In genomic region chr10:111654364-111655226, GRCm38 (mm10) we compare ENCODE assay signal across 17 mouse cellular contexts.
DNase-seq lines count a peak whose midpoint lies in the region; ATAC-seq lines count a peak whose summit lies in the region.
"Had no signal": no experiment of that assay in that cellular context is flagged by ENCODE, and none has a peak within 500 bp of the region (broad histone marks: within the 10 kb centered on the region; RNA-seq: fewer than 3 reads in every experiment).

No protein-coding gene starts in this region.

- peaks cover 16% of the 10 kb centered on the region for H3K4me1 ChIP-seq in embryonic facial prominence, embryonic 12.5 days
- H3K4me1 ChIP-seq in embryonic facial prominence, embryonic 10.5 days = peaks cover 33% of the 10 kb centered on the region
- H3K4me1 ChIP-seq in midbrain, embryonic 14.5 days (ENCODE audit: control insufficient read depth, insufficient read depth, low read length) = peaks cover 11% of the 10 kb centered on the region
- H3K4me1 ChIP-seq in midbrain, embryonic 16.5 days (ENCODE audit: control insufficient read depth, insufficient read depth, low read length) = peaks cover 12% of the 10 kb centered on the region; the same call in 1 of the 2 replicates
- H3K4me1 ChIP-seq: heart, embryonic 15.5 days had no signal

- ATAC-seq in embryonic facial prominence, embryonic 12.5 days (ENCODE audit: insufficient number of reproducible peaks, insufficient read depth, low FRiP score, low TSS enrichment) = no peak
- no peak for ATAC-seq in midbrain, embryonic 14.5 days (ENCODE audit: low FRiP score, low TSS enrichment)
- ATAC-seq in midbrain, embryonic 16.5 days = no peak
- peak; percentile 38; the same call in 1 of the 2 replicates for ATAC-seq in megakaryocyte, adult 5-6 weeks (ENCODE audit: poor library complexity, severe bottlenecking)
- ATAC-seq: forebrain, embryonic 16.5 days had no signal

- H3K36me3 ChIP-seq in embryonic facial prominence, embryonic 12.5 days = no peaks in the 10 kb centered on the region
- no peaks in the 10 kb centered on the region for H3K36me3 ChIP-seq in embryonic facial prominence, embryonic 10.5 days (replicated peaks)
- no peaks in the 10 kb centered on the region for H3K36me3 ChIP-seq in midbrain, embryonic 14.5 days (ENCODE audit: control insufficient read depth, insufficient read depth, low read length)
- no peaks in the 10 kb centered on the region for H3K36me3 ChIP-seq in midbrain, embryonic 16.5 days (ENCODE audit: control insufficient read depth, insufficient read depth, low read length)
- H3K36me3 ChIP-seq: G1E; heart, embryonic 15.5 days; limb, embryonic 15.5 days; neural tube, embryonic 13.5 days had no signal

- 0 out of 2 replicates have a peak overlapping the region, but pooled peaks have one; percentile 22 for H3K4me2 ChIP-seq in embryonic facial prominence, embryonic 12.5 days (replicated peaks)
- no peak overlapping the region for H3K4me2 ChIP-seq in midbrain, embryonic 14.5 days (ENCODE audit: low read length)
- no peak overlapping the region for H3K4me2 ChIP-seq in midbrain, embryonic 16.5 days (ENCODE audit: low read length)
- H3K4me2 ChIP-seq: heart, embryonic 15.5 days; limb, embryonic 15.5 days; neural tube, embryonic 13.5 days had no signal

- H3K9ac ChIP-seq in embryonic facial prominence, embryonic 12.5 days = no peak overlapping the region
- no peak overlapping the region for H3K9ac ChIP-seq in midbrain, embryonic 14.5 days (replicated peaks; ENCODE audit: low read length)
- H3K9ac ChIP-seq in midbrain, embryonic 16.5 days (ENCODE audit: low read depth, low read length) = no peak overlapping the region
- H3K9ac ChIP-seq: heart, embryonic 15.5 days; limb, embryonic 15.5 days; neural tube, embryonic 13.5 days had no signal

- H3K27ac ChIP-seq in embryonic facial prominence, embryonic 12.5 days = no peak overlapping the region
- no peak overlapping the region for H3K27ac ChIP-seq in embryonic facial prominence, embryonic 10.5 days (replicated peaks)
- no peak overlapping the region for H3K27ac ChIP-seq in midbrain, embryonic 14.5 days (replicated peaks; ENCODE audit: low read depth, low read length)
- H3K27ac ChIP-seq in midbrain, embryonic 16.5 days (ENCODE audit: low read length) = no peak overlapping the region
- H3K27ac ChIP-seq: heart, embryonic 15.5 days; limb, embryonic 15.5 days; neural tube, embryonic 13.5 days had no signal

- no peak overlapping the region for H3K4me3 ChIP-seq in embryonic facial prominence, embryonic 12.5 days
- no peak overlapping the region for H3K4me3 ChIP-seq in embryonic facial prominence, embryonic 10.5 days
- H3K4me3 ChIP-seq in midbrain, embryonic 14.5 days (replicated peaks; ENCODE audit: low read depth, low read length) = no peak overlapping the region
- no peak overlapping the region for H3K4me3 ChIP-seq in midbrain, embryonic 16.5 days (ENCODE audit: low read depth, low read length)
- H3K4me3 ChIP-seq: heart, embryonic 15.5 days; limb, embryonic 15.5 days; neural tube, embryonic 13.5 days had no signal

- no peaks in the 10 kb centered on the region for H3K27me3 ChIP-seq in embryonic facial prominence, embryonic 12.5 days
- no peaks in the 10 kb centered on the region for H3K27me3 ChIP-seq in embryonic facial prominence, embryonic 10.5 days (replicated peaks; ENCODE audit: low read depth, poor library complexity, severe bottlenecking)
- peaks cover 40% of the 10 kb centered on the region for H3K27me3 ChIP-seq in midbrain, embryonic 14.5 days (ENCODE audit: control insufficient read depth, insufficient read depth, low read length)
- peaks cover 3% of the 10 kb centered on the region for H3K27me3 ChIP-seq in midbrain, embryonic 16.5 days (ENCODE audit: control insufficient read depth, insufficient read depth, low read depth, low read length)
- H3K27me3 ChIP-seq: heart, embryonic 15.5 days; limb, embryonic 15.5 days; neural tube, embryonic 13.5 days had no signal

- no peak for DNase-seq in embryonic facial prominence, embryonic 10.5 days (ENCODE audit: low spot score)
- DNase-seq in midbrain, embryonic 14.5 days = peak; percentile 24
- peak; percentile 26 for DNase-seq in brain, adult 2 months (ENCODE audit: low read depth, low spot score)
- DNase-seq in natural killer cell, adult 2 months (ENCODE audit: low spot score in 2 of 2) = no peak
- DNase-seq: cerebellum, adult 9-11 months; gastrocnemius, postnatal 10 days; kidney, adult 9 months; lung, adult 2 months; thymus, postnatal 4 days had no signal

- no peaks in the 10 kb centered on the region for H3K9me3 ChIP-seq in embryonic facial prominence, embryonic 12.5 days
- H3K9me3 ChIP-seq in embryonic facial prominence, embryonic 10.5 days = no peaks in the 10 kb centered on the region
- no peaks in the 10 kb centered on the region for H3K9me3 ChIP-seq in midbrain, embryonic 14.5 days (ENCODE audit: control insufficient read depth, low read length)
- H3K9me3 ChIP-seq in midbrain, embryonic 16.5 days (replicated peaks; ENCODE audit: control insufficient read depth, low read length, poor library complexity, severe bottlenecking) = no peaks in the 10 kb centered on the region
- H3K9me3 ChIP-seq: G1E; heart, embryonic 15.5 days; limb, embryonic 15.5 days; neural tube, embryonic 13.5 days had no signal

- 39% methylated on average over 22 of the region's 22 CpGs for WGBS in embryonic facial prominence, embryonic 12.5 days
- 53% methylated on average over 22 of the region's 22 CpGs for WGBS in embryonic facial prominence, embryonic 10.5 days
- WGBS in midbrain, embryonic 14.5 days = 39% methylated on average over 22 of the region's 22 CpGs
- 50% methylated on average over 22 of the region's 22 CpGs for WGBS in midbrain, embryonic 16.5 days

Comparison
In these comparisons a context has a peak if more than half of its experiments do, and no peak if none do; other contexts are left out.
1. DNase-seq: peak in midbrain, embryonic 14.5 days (single experiment) and brain, adult 2 months (single experiment); none in embryonic facial prominence, embryonic 10.5 days (single experiment) and natural killer cell, adult 2 months (0 of 2).